Mouse (Mus musculus) left cerebral cortex, postnatal 25 days (tissue): ENCODE data around the gene Lsm6. TPM values are rescaled to one million over a fixed set of nuclear protein-coding genes. Genes with fewer than 3 reads are reported as not detected.
"Not testable (repeated sequence)": the region's sequence is repeated elsewhere in the genome, so short reads cannot be mapped to it uniquely, and the experiment has no call there.

ENCODE experiments used
- DNase-seq, 2 experiments: peaks; one replicate each; pipeline ENCODE4 v3.0.0; 2022; ENCODE audit warnings: low spot score in 2 of 2, mixed read lengths in 1 of 2
- intact Hi-C: fragments of 180-260 bp; cut with DNase I; formaldehyde crosslinking; loops from one replicate; pipeline ENCODE4 v1.15.1; 2025
- total RNA-seq, 2 experiments: library from RNA; stranded (reverse); gene quantifications; 2 replicates each; pipeline ENCODE4 v1.2.3; 2021

Lsm6 gene
- total RNA-seq: 10 to 100 TPM; 46.2 to 52.0 TPM

- intact Hi-C loops: loop anchor here (5.0 kb wide), 1 partner anchor 212 kb away; no protein-coding TSS in a partner anchor
- DNase-seq: peak; percentile 98 to 99
Observed at GRCm38 (mm10) chr8:78820673-78821310, at the start of gene Lsm6. Gene Lsm6, minus strand, starts transcription at chr8:78821140.

GRCm38 (mm10) chr8:78867036-78867435, 46.1 kb upstream of the Lsm6 start:
- no peak for DNase-seq
- intact Hi-C loops: no loop called here

GRCm38 (mm10) chr8:78863001-78863400, 42.1 kb upstream of the Lsm6 start:
- intact Hi-C loops: no loop called here
- DNase-seq: no peak

GRCm38 (mm10) chr8:78862046-78862445, 41.1 kb upstream of the Lsm6 start:
- intact Hi-C loops: no loop called here
- peak in 1 of 2 experiments; percentile 14 for DNase-seq

- no peak for DNase-seq
- intact Hi-C loops: no loop called here
Observed at GRCm38 (mm10) chr8:78860789-78861188, 39.8 kb upstream of the Lsm6 start.

GRCm38 (mm10) chr8:78857421-78857820, 36.5 kb upstream of the Lsm6 start:
- intact Hi-C loops: no loop called here

GRCm38 (mm10) chr8:78852279-78852678, 31.3 kb upstream of the Lsm6 start:
- intact Hi-C loops: no loop called here
- no peak for DNase-seq

More at GRCm38 (mm10) chr8:78857421-78857820, 36.5 kb upstream of the Lsm6 start:
- DNase-seq: no peak

- intact Hi-C loops: no loop called here
- no peak for DNase-seq
Observed at GRCm38 (mm10) chr8:78847240-78847639, 26.3 kb upstream of the Lsm6 start.

- no peak for DNase-seq
- intact Hi-C loops: no loop called here
Observed at GRCm38 (mm10) chr8:78844559-78844958, 23.6 kb upstream of the Lsm6 start.

- intact Hi-C loops: no loop called here
Observed at GRCm38 (mm10) chr8:78838656-78839413, 17.9 kb upstream of the Lsm6 start.

GRCm38 (mm10) chr8:78836091-78836490, 15.2 kb upstream of the Lsm6 start:
- intact Hi-C loops: no loop called here

More at GRCm38 (mm10) chr8:78838656-78839413, 17.9 kb upstream of the Lsm6 start:
- no peak for DNase-seq

GRCm38 (mm10) chr8:78828414-78828813, 7.5 kb upstream of the Lsm6 start:
- DNase-seq: no peak
- intact Hi-C loops: no loop called here

More at GRCm38 (mm10) chr8:78836091-78836490, 15.2 kb upstream of the Lsm6 start:
- DNase-seq: no peak

GRCm38 (mm10) chr8:78824515-78824914, 3.6 kb upstream of the Lsm6 start:
- intact Hi-C loops: loop anchor here (5.0 kb wide), 1 partner anchor 208 kb away; no protein-coding TSS in a partner anchor

GRCm38 (mm10) chr8:78819973-78820372, 967 bp downstream of the Lsm6 start:
- intact Hi-C loops: loop anchor here (5.0 kb wide), 1 partner anchor 212 kb away; no protein-coding TSS in a partner anchor
- not testable (repeated sequence) for DNase-seq

More at GRCm38 (mm10) chr8:78824515-78824914, 3.6 kb upstream of the Lsm6 start:
- DNase-seq: no peak

- intact Hi-C loops: no loop called here
- no peak for DNase-seq
Observed at GRCm38 (mm10) chr8:78814743-78815142, 6.2 kb downstream of the Lsm6 start.

GRCm38 (mm10) chr8:78813021-78813420, 7.9 kb downstream of the Lsm6 start:
- intact Hi-C loops: no loop called here
- no peak for DNase-seq

- intact Hi-C loops: no loop called here
- no peak for DNase-seq
Observed at GRCm38 (mm10) chr8:78812446-78812845, 8.5 kb downstream of the Lsm6 start.

GRCm38 (mm10) chr8:78811748-78812147, 9.2 kb downstream of the Lsm6 start:
- intact Hi-C loops: no loop called here

GRCm38 (mm10) chr8:78810207-78810675, 10.7 kb downstream of the Lsm6 start:
- DNase-seq: no peak
- intact Hi-C loops: no loop called here

More at GRCm38 (mm10) chr8:78811748-78812147, 9.2 kb downstream of the Lsm6 start:
- no peak for DNase-seq

- intact Hi-C loops: no loop called here
- no peak for DNase-seq
Observed at GRCm38 (mm10) chr8:78809454-78810206, 11.3 kb downstream of the Lsm6 start.
